Mouse (Mus musculus) CH12.LX (cell line): ENCODE data around the gene Wdr92. TPM values are rescaled to one million over a fixed set of nuclear protein-coding genes. Genes with fewer than 3 reads are reported as not detected.

Source experiments
- DNase-seq: peaks from one replicate; pipeline ENCODE4 v3.0.0-alpha.2; 2013; ENCODE audit errors: extremely low read depth
- H3K27ac ChIP-seq: 2 replicates; pipeline ENCODE4 v1.5.1; 2012; ENCODE audit warnings: low read depth, mild to moderate bottlenecking, control low read depth, moderate library complexity; ENCODE audit not compliant: insufficient read depth
- H3K27me3 ChIP-seq: replicated peaks from 2 replicates; pipeline ENCODE3; 2012; ENCODE audit warnings: inconsistent platforms
- H3K36me3 ChIP-seq, 2 experiments: replicated peaks in 1 of 2; 2 replicates each; pipeline versions ENCODE3 to v1.6.1; 2012; ENCODE audit warnings: inconsistent platforms in 1 of 2, low read length in 1 of 2, mild to moderate bottlenecking in 1 of 2, mixed read lengths in 1 of 2, moderate library complexity in 1 of 2; ENCODE audit not compliant: control insufficient read depth in 1 of 2, insufficient read depth in 1 of 2
- H3K4me1 ChIP-seq, 2 experiments: 2 replicates each; pipeline ENCODE4 v1.6.1; 2012; ENCODE audit warnings: inconsistent platforms in 1 of 2, moderate library complexity in 1 of 2; ENCODE audit not compliant: insufficient read depth in 2 of 2, control insufficient read depth in 1 of 2
- H3K4me2 ChIP-seq: 2 replicates; pipeline ENCODE4 v1.6.1; 2012; ENCODE audit warnings: low read depth, mild to moderate bottlenecking, control low read depth; ENCODE audit not compliant: poor library complexity, insufficient read depth, severe bottlenecking
- H3K4me3 ChIP-seq, 3 experiments: fragments of 150-350 bp in 1 of 3; sonication (generic) in 1 of 3; replicated peaks in 1 of 3; 2 replicates each; pipeline versions ENCODE3 to v1.5.1; 2011 to 2012; ENCODE audit warnings: low read depth in 2 of 3, low read length in 2 of 3, mild to moderate bottlenecking in 2 of 3, moderate library complexity in 2 of 3, control low read depth in 1 of 3, improper control_type of control experiment in 1 of 3, inconsistent platforms in 1 of 3, mixed read lengths in 1 of 3; ENCODE audit not compliant: poor library complexity in 1 of 3
- H3K79me2 ChIP-seq: replicated peaks from 2 replicates; pipeline ENCODE4 v1.6.1; 2012; ENCODE audit warnings: mild to moderate bottlenecking, moderate library complexity; ENCODE audit not compliant: control insufficient read depth, poor library complexity, insufficient read depth, severe bottlenecking; ENCODE audit errors: extremely low read depth
- H3K9ac ChIP-seq: 2 replicates; pipeline ENCODE4 v1.6.1; 2012; ENCODE audit warnings: low read depth, mild to moderate bottlenecking, control low read depth, moderate library complexity; ENCODE audit not compliant: insufficient read depth
- H3K9me3 ChIP-seq: replicated peaks from 2 replicates; pipeline ENCODE3; 2012; ENCODE audit warnings: low read length, inconsistent platforms, mixed read lengths
- BHLHE40 ChIP-seq: IDR thresholded peaks from 2 replicates; pipeline ENCODE4 v1.6.1; 2011; ENCODE audit warnings: mild to moderate bottlenecking, low read depth, low read length, improper control_type of control experiment
- CTCF ChIP-seq, 2 experiments: IDR thresholded peaks in 1 of 2; conservative IDR thresholded peaks in 1 of 2; 2 replicates each; pipeline ENCODE4 v1.5.1; 2011 to 2012; ENCODE audit warnings: low read depth in 2 of 2, low read length in 2 of 2, improper control_type of control experiment in 1 of 2, inconsistent platforms in 1 of 2, mild to moderate bottlenecking in 1 of 2, moderate library complexity in 1 of 2
- E2F4 ChIP-seq: IDR thresholded peaks from 2 replicates; pipeline ENCODE4 v1.6.1; 2011; ENCODE audit warnings: low read depth, low read length, improper control_type of control experiment; ENCODE audit not compliant: insufficient replicate concordance
- EP300 ChIP-seq: IDR thresholded peaks from 2 replicates; pipeline ENCODE4 v1.6.1; 2011; ENCODE audit warnings: low read length, improper control_type of control experiment
- ETS1 ChIP-seq: conservative IDR thresholded peaks from 2 replicates; pipeline ENCODE4 v1.6.1; 2012; ENCODE audit warnings: low read depth, mild to moderate bottlenecking, inconsistent platforms, low read length, improper control_type of control experiment, moderate library complexity
- IRF4 ChIP-seq: IDR thresholded peaks from 2 replicates; pipeline ENCODE4 v1.6.1; 2014; ENCODE audit warnings: low read depth, mild to moderate bottlenecking, inconsistent platforms, low read length, improper control_type of control experiment
- JUND ChIP-seq: conservative IDR thresholded peaks from 2 replicates; pipeline ENCODE4 v1.6.1; 2011; ENCODE audit warnings: low read depth, low read length, improper control_type of control experiment
- KAT2A ChIP-seq: IDR thresholded peaks from 2 replicates; pipeline ENCODE4 v1.6.1; 2012; ENCODE audit warnings: low read length, improper control_type of control experiment, inconsistent platforms; ENCODE audit not compliant: insufficient replicate concordance
- MAFK ChIP-seq: IDR thresholded peaks from 2 replicates; pipeline ENCODE4 v1.6.1; 2011; ENCODE audit warnings: low read length, improper control_type of control experiment; ENCODE audit not compliant: insufficient replicate concordance
- MAX ChIP-seq: IDR thresholded peaks from 2 replicates; pipeline ENCODE4 v1.6.1; 2011; ENCODE audit warnings: low read length, improper control_type of control experiment
- MAZ ChIP-seq: IDR thresholded peaks from 2 replicates; pipeline ENCODE4 v1.6.1; 2012; ENCODE audit warnings: low read depth, mild to moderate bottlenecking, inconsistent platforms, low read length, improper control_type of control experiment, moderate library complexity
- MXI1 ChIP-seq: IDR thresholded peaks from 2 replicates; pipeline ENCODE4 v1.6.1; 2011; ENCODE audit warnings: mild to moderate bottlenecking, low read depth, low read length, improper control_type of control experiment
- MYC ChIP-seq: IDR thresholded peaks from 2 replicates; pipeline ENCODE4 v1.6.1; 2011; ENCODE audit warnings: low read depth, mild to moderate bottlenecking, improper control_type of control experiment, low read length
- NELFE ChIP-seq: IDR thresholded peaks from 2 replicates; pipeline ENCODE4 v1.6.1; 2011; ENCODE audit warnings: low read depth, low read length, improper control_type of control experiment
- POLR2A ChIP-seq: IDR thresholded peaks from 2 replicates; pipeline ENCODE4 v1.6.1; 2011; ENCODE audit warnings: low read depth, mild to moderate bottlenecking, improper control_type of control experiment, low read length
- RAD21 ChIP-seq: IDR thresholded peaks from 2 replicates; pipeline ENCODE4 v1.6.1; 2011; ENCODE audit warnings: low read depth, mild to moderate bottlenecking, low read length, improper control_type of control experiment, moderate library complexity
- SMC3 ChIP-seq: IDR thresholded peaks from 2 replicates; pipeline ENCODE4 v1.6.1; 2011; ENCODE audit warnings: low read depth, low read length, improper control_type of control experiment
- ZMIZ1 ChIP-seq: IDR thresholded peaks from 2 replicates; pipeline ENCODE4 v1.6.1; 2012; ENCODE audit warnings: low read depth, mild to moderate bottlenecking, inconsistent platforms, low read length, improper control_type of control experiment
- dilution Hi-C: fragments of 300-500 bp; cut with MboI; formaldehyde crosslinking; loops from 2 replicates; pipeline ENCODE4 v1.14.3; 2020; ENCODE audit warnings: low sequenced_read_pairs; ENCODE audit not compliant: extremely low pct_unique_long_range_greater_than_20kb, extremely low pct_ligation_motif_present
- in situ Hi-C: fragments of 300-500 bp; cut with MboI; formaldehyde crosslinking; loops from 3 replicates; pipeline ENCODE4 v1.14.3; 2019; ENCODE audit warnings: low sequenced_read_pairs, low pct_ligation_motif_present, low pct_unique_long_range_greater_than_20kb, mixed read lengths
- polyA plus RNA-seq: library from polyadenylated mRNA; unstranded; fragments of >175 nt; gene quantifications from 2 replicates; pipeline ENCODE4 v1.2.1, GENCODE M21; 2012; ENCODE audit warnings: low read depth; ENCODE audit not compliant: insufficient read length
- total RNA-seq, 2 experiments: library from RNA; depleted of rRNA; stranded (reverse); fragments of 300-350 nt in 1 of 2; fragments of >200 nt in 1 of 2; gene quantifications; 2 replicates each; pipeline ENCODE4 v1.2.3; 2012 to 2014

The Wdr92 gene
- total and polyA plus RNA-seq, 3 experiments, result 35.8 to 66.1 (median 38.6) TPM

DNA sequence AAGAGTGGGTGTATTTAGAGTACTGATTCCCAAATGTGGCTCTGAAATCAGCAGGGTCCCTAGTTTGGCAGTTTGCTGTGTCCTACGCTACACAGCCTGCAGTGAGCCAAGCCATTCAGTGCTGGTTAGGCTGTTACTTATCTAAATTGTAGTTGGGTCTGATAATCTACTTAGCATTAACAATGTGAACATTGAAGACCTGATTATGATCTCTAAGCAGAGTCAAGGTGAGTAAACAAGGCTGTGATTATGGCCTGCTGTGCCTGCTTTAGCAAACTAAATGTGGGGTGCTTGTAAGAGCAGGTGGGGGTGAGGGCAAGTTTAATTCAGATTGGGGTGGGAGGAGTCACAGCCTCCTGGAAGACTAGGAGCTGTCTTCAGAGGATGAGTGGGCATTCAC, 18.0 kb upstream of the Wdr92 start:
- DNase-seq, result no peak
- Histone ChIP-seq H3K27ac (no peak overlapping the region), H3K9ac (no peak overlapping the region), H3K4me2 (no peak overlapping the region), H3K79me2 (peaks cover 87% of the 10 kb centered on the region), H3K9me3 (no peaks in the 10 kb centered on the region), H3K4me1 (peaks cover 15 to 79% of the 10 kb centered on the region in 2 experiments), H3K4me3 (no peak overlapping the region), H3K27me3 (no peaks in the 10 kb centered on the region), H3K36me3 (peaks cover 0 to 12% of the 10 kb centered on the region in 2 experiments)
- in situ Hi-C loops, result loop anchor here (5.0 kb wide), 1 partner anchor 43 kb away; no protein-coding TSS in a partner anchor
- TF ChIP-seq E2F4 (no peak), CTCF (conservative IDR thresholded peaks at IDR 0.05 in 1 of 2, IDR thresholded peaks at IDR 0.05 in 1 of 2; ENCODE audit: low read depth in 2 of 2, low read length in 2 of 2) (no peak), NELFE (no peak), MYC (no peak), MAFK (no peak), MAZ (no peak), POLR2A (no peak), MAX (no peak), ZMIZ1 (no peak), SMC3 (no peak), JUND (no peak)
- dilution Hi-C loops, result no loop called here

DNA sequence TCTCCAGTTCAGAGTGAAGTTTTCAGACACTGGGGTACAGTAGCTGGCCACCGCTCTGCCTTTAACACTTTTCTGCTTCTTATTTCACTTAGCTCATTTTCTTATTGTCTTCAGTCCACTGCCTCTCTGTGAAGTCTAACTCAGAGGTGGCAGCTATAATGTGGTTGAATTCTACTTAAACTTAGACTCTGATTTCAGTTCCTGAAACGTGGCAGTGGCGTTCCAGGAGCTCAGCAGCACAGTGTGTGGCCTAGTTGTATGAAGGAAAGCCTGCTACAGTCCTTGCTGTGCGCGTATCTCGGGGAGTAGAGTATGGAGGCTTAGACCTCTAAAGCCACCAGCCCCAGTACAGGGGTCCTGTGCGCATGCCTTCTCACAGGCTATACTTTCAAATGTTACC, 15.3 kb upstream of the Wdr92 start:
- H3K79me2 ChIP-seq, result peaks cover 88% of the 10 kb centered on the region
- H3K4me2 ChIP-seq, result no peak overlapping the region
- dilution Hi-C loops (no loop called here), in situ Hi-C loops (no loop called here)
- H3K9ac ChIP-seq, result no peak overlapping the region
- peaks cover 18 to 95% of the 10 kb centered on the region in 2 experiments for H3K4me1 ChIP-seq
- no peak overlapping the region for H3K27ac ChIP-seq
- no peaks in the 10 kb centered on the region for H3K27me3 ChIP-seq
- no peaks in the 10 kb centered on the region for H3K9me3 ChIP-seq
- TF ChIP-seq MXI1 (0 out of 2 replicates have a peak, but pooled peaks have one; percentile 28), MYC (peak; percentile 59), JUND (0 out of 2 replicates have a peak, but pooled peaks have one; percentile 14), EP300 (peak; percentile 64), MAZ (0 out of 2 replicates have a peak, but pooled peaks have one; percentile 0), MAFK (no peak), NELFE (no peak), BHLHE40 (0 out of 2 replicates have a peak, but pooled peaks have one; percentile 8), RAD21 (no peak), ETS1 (no peak), IRF4 (peak; percentile 48; the same call in 1 of the 2 replicates), KAT2A (no peak)
- peak; percentile 77 for DNase-seq
- H3K4me3 ChIP-seq, result peak overlapping the region in 1 of 3 experiments; percentile 4
- peaks cover 0 to 16% of the 10 kb centered on the region in 2 experiments for H3K36me3 ChIP-seq
